Mouse (Mus musculus) kidney, embryonic 14.5 days (tissue): ENCODE results near the gene Fscn3. TPM values are rescaled to one million over a fixed set of nuclear protein-coding genes. Genes with fewer than 3 reads are reported as not detected.
A peak's percentile ranks its signal among the peaks of the same experiment; 100 is the strongest.

ENCODE experiments used
- ATAC-seq: fragments of 200-750 bp; cut with Nextera tagmentation; 2 replicates; pipeline ENCODE4 v1.8.0; 2017; ENCODE audit warnings: moderate number of reproducible peaks, mild to moderate bottlenecking, moderate TSS enrichment, moderate library complexity; ENCODE audit not compliant: low FRiP score, low TSS enrichment
- H3K27ac ChIP-seq: fragments of 300-500 bp; sonication (generic); 2 replicates; pipeline ENCODE4 v1.5.1; 2014; ENCODE audit warnings: low read depth, mild to moderate bottlenecking, low read length, moderate library complexity, mixed read lengths
- H3K27me3 ChIP-seq: fragments of 300-500 bp; sonication (generic); 2 replicates; pipeline ENCODE4 v1.6.1; 2014; ENCODE audit warnings: mild to moderate bottlenecking, low read length; ENCODE audit not compliant: control insufficient read depth, insufficient read depth
- H3K36me3 ChIP-seq: fragments of 300-500 bp; sonication (generic); 2 replicates; pipeline ENCODE4 v1.6.1; 2014; ENCODE audit warnings: low read length, mixed read lengths; ENCODE audit not compliant: control insufficient read depth, insufficient read depth
- H3K4me1 ChIP-seq: fragments of 300-500 bp; sonication (generic); 2 replicates; pipeline ENCODE4 v1.6.1; 2014; ENCODE audit warnings: low read length, mixed read lengths; ENCODE audit not compliant: control insufficient read depth, insufficient read depth
- H3K4me2 ChIP-seq: fragments of 300-500 bp; sonication (generic); replicated peaks from 2 replicates; pipeline ENCODE4 v1.6.1; 2014; ENCODE audit warnings: low read depth, mild to moderate bottlenecking, low read length
- H3K4me3 ChIP-seq: fragments of 300-500 bp; sonication (generic); 2 replicates; pipeline ENCODE4 v1.5.1; 2014; ENCODE audit warnings: mild to moderate bottlenecking, low read length
- H3K9ac ChIP-seq: fragments of 300-500 bp; sonication (generic); 2 replicates; pipeline ENCODE4 v1.6.1; 2014; ENCODE audit warnings: low read depth, mild to moderate bottlenecking, low read length, moderate library complexity
- H3K9me3 ChIP-seq: fragments of 300-500 bp; sonication (generic); 2 replicates; pipeline ENCODE4 v1.6.1; 2016; ENCODE audit warnings: low read length; ENCODE audit not compliant: control insufficient read depth
- WGBS: fragments of 180-500 bp; shearing (Covaris S2); extraction: QIAGEN DNeasy Blood & Tissue Kit; methylation state at CpG from one replicate; pipeline ENCODE4 v1.1.7; 2014; 5-methylcytosine and 5-hydroxymethylcytosine counted together
- polyA plus RNA-seq: library from polyadenylated mRNA; unstranded; fragments of >200 nt; fragmentation: Nextera tagmentation; extraction: Ambion mirVana; gene quantifications from 2 replicates; pipeline ENCODE4 v1.2.1, GENCODE M21; 2014

Gene Fscn3
- polyA plus RNA-seq, 1 experiment from 2014 or later, result not detected

GRCm38 (mm10) chr6:28422651-28423290 is 4.8 kb upstream of the Fscn3 start:
- WGBS, result 70% methylated on average over 15 of the region's 15 CpGs
- Histone ChIP-seq H3K4me1 (peaks cover 21% of the 10 kb centered on the region), H3K27me3 (no peaks in the 10 kb centered on the region), H3K36me3 (peaks cover 31% of the 10 kb centered on the region), H3K4me2 (peak overlapping the region; percentile 19; the same call in 1 of the 2 replicates), H3K9ac (0 out of 2 replicates have a peak overlapping the region, but pooled peaks have one; percentile 91), H3K27ac (no peak overlapping the region), H3K9me3 (no peaks in the 10 kb centered on the region), H3K4me3 (peak overlapping the region; percentile 97; the same call in 1 of the 2 replicates)
- 0 out of 2 replicates have a peak, but pooled peaks have one; percentile 4 for ATAC-seq

GRCm38 (mm10) chr6:28423313-28423712 is 4.3 kb upstream of the Fscn3 start, which contains the start of gene Arf5:
Gene Arf5, plus strand, starts transcription at chr6:28423560.
- under 1% methylated on average over 13 of the region's 42 CpGs for WGBS
- H3K4me1 ChIP-seq, result peaks cover 18% of the 10 kb centered on the region
- H3K4me2 ChIP-seq, result peak within 1 kb of the TSS; percentile 64
- peak within 1 kb of the TSS; percentile 97 for H3K4me3 ChIP-seq
- H3K9me3 ChIP-seq, result no peaks in the 10 kb centered on the region
- H3K36me3 ChIP-seq, result peaks cover 26% of the 10 kb centered on the region
- peak within 1 kb of the TSS; percentile 91 for H3K9ac ChIP-seq
- ATAC-seq, result peak; percentile 79
- H3K27ac ChIP-seq, result peak within 1 kb of the TSS; percentile 73
- no peaks in the 10 kb centered on the region for H3K27me3 ChIP-seq

GRCm38 (mm10) chr6:28423767-28424695 is 3.6 kb upstream of the Fscn3 start:
- Histone ChIP-seq H3K27me3 (no peaks in the 10 kb centered on the region), H3K36me3 (peaks cover 19% of the 10 kb centered on the region), H3K9me3 (no peaks in the 10 kb centered on the region), H3K4me1 (peaks cover 18% of the 10 kb centered on the region), H3K27ac (peak overlapping the region; percentile 73), H3K9ac (peak overlapping the region; percentile 91), H3K4me3 (peak overlapping the region; percentile 97), H3K4me2 (peak overlapping the region; percentile 64)
- ATAC-seq, result peak; percentile 51
- 11% methylated on average over 37 of the region's 46 CpGs for WGBS

- 93% methylated on average over 6 of the region's 6 CpGs for WGBS
- H3K36me3 ChIP-seq, result peaks cover 18% of the 10 kb centered on the region
- H3K27me3 ChIP-seq, result no peaks in the 10 kb centered on the region
- H3K4me2 ChIP-seq, result peak overlapping the region; percentile 64; the same call in 1 of the 2 replicates
- peaks cover 14% of the 10 kb centered on the region for H3K4me1 ChIP-seq
- H3K27ac ChIP-seq, result no peak overlapping the region
- no peaks in the 10 kb centered on the region for H3K9me3 ChIP-seq
- no peak overlapping the region for H3K4me3 ChIP-seq
- no peak overlapping the region for H3K9ac ChIP-seq
- no peak for ATAC-seq
Observed at GRCm38 (mm10) chr6:28425019-28425418, 2.6 kb upstream of the Fscn3 start.

GRCm38 (mm10) chr6:28428290-28428689 is 701 bp downstream of the Fscn3 start, which contains the start of gene Gcc1:
Gene Gcc1, minus strand, starts transcription at chr6:28428390.
- 89% methylated on average over 3 of the region's 3 CpGs for WGBS
- H3K4me2 ChIP-seq, result no peak within 1 kb of the TSS

GRCm38 (mm10) chr6:28429870-28430269 is 2.3 kb downstream of the Fscn3 start:
- peaks cover 18% of the 10 kb centered on the region for H3K36me3 ChIP-seq
- H3K4me1 ChIP-seq, result no peaks in the 10 kb centered on the region
- no peak overlapping the region for H3K4me2 ChIP-seq
- H3K9ac ChIP-seq, result no peak overlapping the region
- no peak overlapping the region for H3K4me3 ChIP-seq
- no peaks in the 10 kb centered on the region for H3K27me3 ChIP-seq
- ATAC-seq, result no peak
- H3K27ac ChIP-seq, result no peak overlapping the region
- 86% methylated on average over 11 of the region's 11 CpGs for WGBS
- no peaks in the 10 kb centered on the region for H3K9me3 ChIP-seq

More at GRCm38 (mm10) chr6:28428290-28428689, 701 bp downstream of the Fscn3 start, which contains the start of gene Gcc1:
- Histone ChIP-seq H3K4me1 (no peaks in the 10 kb centered on the region), H3K27me3 (no peaks in the 10 kb centered on the region), H3K4me3 (no peak within 1 kb of the TSS), H3K9me3 (no peaks in the 10 kb centered on the region), H3K36me3 (peaks cover 18% of the 10 kb centered on the region), H3K27ac (no peak within 1 kb of the TSS), H3K9ac (no peak within 1 kb of the TSS)
- no peak for ATAC-seq

GRCm38 (mm10) chr6:28430795-28431537 is 3.4 kb downstream of the Fscn3 start:
- H3K4me2 ChIP-seq, result no peak overlapping the region
- no peak overlapping the region for H3K27ac ChIP-seq
- no peak overlapping the region for H3K4me3 ChIP-seq
- H3K9ac ChIP-seq, result no peak overlapping the region
- WGBS, result 76% methylated on average over 10 of the region's 10 CpGs
- ATAC-seq, result no peak
- H3K36me3 ChIP-seq, result peaks cover 13% of the 10 kb centered on the region
- H3K27me3 ChIP-seq, result no peaks in the 10 kb centered on the region
- H3K9me3 ChIP-seq, result no peaks in the 10 kb centered on the region
- no peaks in the 10 kb centered on the region for H3K4me1 ChIP-seq

- H3K36me3 ChIP-seq, result peaks cover 8% of the 10 kb centered on the region
- H3K27me3 ChIP-seq, result no peaks in the 10 kb centered on the region
- H3K9me3 ChIP-seq, result no peaks in the 10 kb centered on the region
- no peak overlapping the region for H3K9ac ChIP-seq
- H3K27ac ChIP-seq, result no peak overlapping the region
- no peak overlapping the region for H3K4me2 ChIP-seq
- H3K4me3 ChIP-seq, result no peak overlapping the region
- WGBS, result 82% methylated on average over 6 of the region's 6 CpGs
- no peaks in the 10 kb centered on the region for H3K4me1 ChIP-seq
- ATAC-seq, result no peak
Observed at GRCm38 (mm10) chr6:28431538-28431855, 3.9 kb downstream of the Fscn3 start.
